Mouse (Mus musculus) MEL (cell line): Measurements from ENCODE around the gene Ttc21b.

Experiments used
- CTCF ChIP-seq, 3 experiments: IDR thresholded peaks in 2 of 3; conservative IDR thresholded peaks in 1 of 3; 2 replicates each; pipeline ENCODE4 v1.5.1; 2011 to 2012; ENCODE audit warnings: low read length in 3 of 3, low read depth in 2 of 3, mild to moderate bottlenecking in 2 of 3, improper control_type of control experiment in 1 of 3, inconsistent platforms in 1 of 3, mixed read lengths in 1 of 3, moderate library complexity in 1 of 3; ENCODE audit not compliant: control insufficient read depth in 1 of 3, insufficient read depth in 1 of 3, poor library complexity in 1 of 3, severe bottlenecking in 1 of 3
- E2F4 ChIP-seq: IDR thresholded peaks from 2 replicates; pipeline ENCODE4 v1.6.1; 2011; ENCODE audit warnings: low read depth, low read length, improper control_type of control experiment, borderline replicate concordance
- POLR2A ChIP-seq, 2 experiments: IDR thresholded peaks; 2 replicates each; pipeline ENCODE4 v1.6.1; 2011 to 2012; ENCODE audit warnings: low read length in 2 of 2, mild to moderate bottlenecking in 2 of 2, control low read depth in 1 of 2, improper control_type of control experiment in 1 of 2, low read depth in 1 of 2, moderate library complexity in 1 of 2; ENCODE audit not compliant: control insufficient read depth in 1 of 2, insufficient read depth in 1 of 2, poor library complexity in 1 of 2
- ZC3H11A ChIP-seq: IDR thresholded peaks from 2 replicates; pipeline ENCODE4 v1.6.1; 2012; ENCODE audit warnings: low read depth, mild to moderate bottlenecking, inconsistent platforms, low read length, improper control_type of control experiment
- ZKSCAN1 ChIP-seq: IDR thresholded peaks from 2 replicates; pipeline ENCODE4 v1.6.1; 2012; ENCODE audit warnings: low read depth, mild to moderate bottlenecking, inconsistent platforms, low read length, improper control_type of control experiment, moderate library complexity

DNA sequence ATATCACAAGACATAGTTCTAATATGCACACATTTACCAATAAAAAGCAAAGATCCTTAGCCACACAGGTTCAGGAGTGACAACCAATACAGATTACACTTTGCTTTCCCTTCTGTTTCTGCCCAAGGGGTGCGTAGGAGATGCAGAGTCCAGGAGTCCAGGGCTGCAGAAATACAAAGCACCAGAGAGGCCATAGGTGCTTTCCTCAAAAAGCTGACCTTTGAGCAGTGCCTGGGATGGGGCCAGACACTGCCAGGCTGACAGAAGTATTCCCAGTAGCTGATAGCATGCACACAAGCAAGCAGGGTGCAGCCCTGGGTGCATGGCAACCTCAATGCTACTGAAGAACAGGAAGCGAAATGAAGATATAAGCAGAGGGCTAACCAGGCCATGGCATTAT is 52.2 kb downstream of the Ttc21b start:
- TF ChIP-seq ZC3H11A: no peak
- no peak for TF ChIP-seq CTCF (IDR thresholded peaks at IDR 0.05 in 2 of 3, conservative IDR thresholded peaks at IDR 0.05 in 1 of 3; ENCODE audit: control insufficient read depth in 1 of 3, insufficient read depth in 1 of 3, low read depth in 2 of 3, low read length in 3 of 3, poor library complexity in 1 of 3, severe bottlenecking in 1 of 3)
- no peak for TF ChIP-seq ZKSCAN1
- TF ChIP-seq POLR2A (IDR thresholded peaks at IDR 0.05; ENCODE audit: control insufficient read depth in 1 of 2, insufficient read depth in 1 of 2, low read depth in 1 of 2, low read length in 2 of 2, poor library complexity in 1 of 2): no peak
- no peak for TF ChIP-seq E2F4
